In the genomic region with DNA sequence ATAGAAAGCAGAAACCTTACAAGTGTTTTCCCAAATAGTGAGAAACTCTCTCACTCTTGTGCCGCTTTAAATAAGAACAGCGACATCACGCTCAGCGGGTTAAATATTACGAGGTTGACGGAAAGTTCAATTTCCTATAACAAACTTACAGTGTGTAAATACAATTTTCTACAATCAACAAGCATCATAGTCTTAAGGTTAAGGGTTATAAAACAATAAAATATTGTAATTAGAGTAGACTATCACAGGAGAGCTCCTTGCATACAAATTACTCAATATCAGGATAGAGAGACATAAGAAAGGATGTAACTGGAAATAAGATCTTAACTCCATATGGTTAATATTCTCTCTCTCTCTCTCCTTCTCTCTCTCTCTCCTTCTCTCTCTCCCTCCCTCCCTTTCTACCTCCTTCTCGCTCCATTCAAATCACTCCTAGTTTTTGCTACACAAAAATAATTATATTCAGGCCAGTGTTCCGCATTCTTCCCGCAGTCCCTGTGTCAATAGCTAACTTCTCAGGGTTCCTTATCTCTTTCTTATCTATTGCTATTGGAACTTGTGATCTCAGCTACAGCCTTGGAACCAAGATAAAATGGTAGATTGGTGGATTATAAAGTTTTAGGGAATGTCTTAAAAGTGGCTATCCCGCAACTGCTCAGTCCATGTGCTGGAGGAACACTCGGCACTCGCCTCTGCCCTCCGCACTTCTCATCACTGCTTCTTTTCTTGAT, we compare ENCODE assay signal across 21 mouse cellular contexts. TPM values are rescaled to one million over a fixed set of nuclear protein-coding genes. Genes with fewer than 3 reads are reported as not detected.
A peak's percentile ranks its signal among the peaks of the same experiment; 100 is the strongest.
DNase-seq lines count a peak whose midpoint lies in the region; ATAC-seq and TF ChIP-seq lines count a peak whose summit lies in the region.
"Had no signal": no experiment of that assay in that cellular context is flagged by ENCODE, and none has a peak within 500 bp of the region (broad histone marks: within the 10 kb centered on the region; RNA-seq: fewer than 3 reads in every experiment).

No protein-coding gene starts in this region.

- WGBS in intestine, embryonic 15.5 days = 62% methylated on average over 13 of the region's 13 CpGs
- WGBS in intestine, embryonic 16.5 days = 64% methylated on average over 13 of the region's 13 CpGs
- 37% methylated on average over 13 of the region's 13 CpGs for WGBS in intestine, postnatal 0 days
- WGBS in small intestine, adult 2 months = 24% methylated on average over 13 of the region's 13 CpGs
- WGBS in cerebellum, adult 2 months = 94% methylated on average over 13 of the region's 13 CpGs

- H3K27me3 ChIP-seq in intestine, embryonic 15.5 days (replicated peaks) = no peaks in the 10 kb centered on the region
- H3K27me3 ChIP-seq in intestine, embryonic 16.5 days (replicated peaks; ENCODE audit: control insufficient read depth, insufficient read depth, low read length) = no peaks in the 10 kb centered on the region
- no peaks in the 10 kb centered on the region for H3K27me3 ChIP-seq in intestine, postnatal 0 days (replicated peaks; ENCODE audit: control insufficient read depth, insufficient read depth, low read length)
- no peaks in the 10 kb centered on the region for H3K27me3 ChIP-seq in small intestine, adult 2 months (ENCODE audit: control insufficient read depth, insufficient read depth, low read length)
- no peaks in the 10 kb centered on the region; the same call in 1 of the 2 replicates for H3K27me3 ChIP-seq in cerebellum, adult 2 months (ENCODE audit: control insufficient read depth, insufficient read depth, low read length)
- H3K27me3 ChIP-seq: Patski had no signal

- no peaks in the 10 kb centered on the region for H3K4me1 ChIP-seq in intestine, embryonic 15.5 days (replicated peaks)
- no peaks in the 10 kb centered on the region for H3K4me1 ChIP-seq in intestine, embryonic 16.5 days (ENCODE audit: control insufficient read depth, insufficient read depth, low read length)
- H3K4me1 ChIP-seq in intestine, postnatal 0 days (replicated peaks; ENCODE audit: control insufficient read depth, insufficient read depth, low read length) = peaks cover 2% of the 10 kb centered on the region; the same call in 1 of the 2 replicates
- H3K4me1 ChIP-seq in small intestine, adult 2 months (ENCODE audit: control insufficient read depth, insufficient read depth, insufficient read length, low read length) = peaks cover 7% of the 10 kb centered on the region; the same call in 1 of the 2 replicates
- H3K4me1 ChIP-seq in cerebellum, adult 2 months (ENCODE audit: control insufficient read depth, insufficient read depth, low read length) = no peaks in the 10 kb centered on the region

- H3K4me2 ChIP-seq in intestine, embryonic 15.5 days (replicated peaks) = 0 out of 2 replicates have a peak overlapping the region, but pooled peaks have one; percentile 12
- H3K4me2 ChIP-seq in intestine, embryonic 16.5 days (ENCODE audit: low read depth, low read length) = 0 out of 2 replicates have a peak overlapping the region, but pooled peaks have one; percentile 16
- H3K4me2 ChIP-seq in intestine, postnatal 0 days (replicated peaks; ENCODE audit: low read depth) = peak overlapping the region; percentile 17; the same call in 1 of the 2 replicates

- DNase-seq in thymus, postnatal 10 days (ENCODE audit: low spot score in 2 of 2) = no peak
- DNase-seq in spleen, adult 18-20 months = no peak
- no peak for DNase-seq in cerebellum, adult 9-10 months
- no peak for DNase-seq in cerebellum, adult 2 months
- DNase-seq: adrenal gland, adult 2 months; adrenal gland, adult 8-10 months; adrenal gland, postnatal 10 days; adrenal gland, postnatal 14 days; adrenal gland, postnatal 25 days; adrenal gland, postnatal 36 days; B cell, adult 2 months; cerebellum, adult 11 months; cerebellum, adult 11-12 months had no signal

- no peaks in the 10 kb centered on the region for H3K36me3 ChIP-seq in intestine, embryonic 15.5 days
- H3K36me3 ChIP-seq in intestine, embryonic 16.5 days (ENCODE audit: control insufficient read depth, insufficient read depth, low read length) = no peaks in the 10 kb centered on the region
- H3K36me3 ChIP-seq in intestine, postnatal 0 days (ENCODE audit: control insufficient read depth, insufficient read depth) = no peaks in the 10 kb centered on the region
- no peaks in the 10 kb centered on the region for H3K36me3 ChIP-seq in small intestine, adult 2 months (ENCODE audit: control insufficient read depth, insufficient read depth, low read length)
- H3K36me3 ChIP-seq: G1E had no signal

- peak; percentile 84 for ATAC-seq in intestine, embryonic 15.5 days
- peak; percentile 85 for ATAC-seq in intestine, embryonic 16.5 days
- ATAC-seq in intestine, postnatal 0 days = peak; percentile 65
- ATAC-seq: activated CD4-positive, CD25-positive, alpha-beta regulatory T cell, adult 4 months; CD4-positive, CD25-positive, alpha-beta regulatory T cell, adult 4 months; Patski had no signal

- H3K27ac ChIP-seq in intestine, embryonic 15.5 days = peak overlapping the region; percentile 49; the same call in 1 of the 2 replicates
- peak overlapping the region; percentile 68 for H3K27ac ChIP-seq in intestine, embryonic 16.5 days (ENCODE audit: low read length)
- peak overlapping the region; percentile 1; the same call in 1 of the 2 replicates for H3K27ac ChIP-seq in intestine, postnatal 0 days (ENCODE audit: low read depth, low read length)
- H3K27ac ChIP-seq in small intestine, adult 2 months (ENCODE audit: insufficient read depth, low read depth, low read length) = peak overlapping the region; percentile 64
- no peak overlapping the region for H3K27ac ChIP-seq in cerebellum, adult 2 months (ENCODE audit: insufficient read depth, low read length)

- H3K9me3 ChIP-seq in intestine, embryonic 15.5 days = no peaks in the 10 kb centered on the region
- H3K9me3 ChIP-seq in intestine, embryonic 16.5 days (ENCODE audit: control insufficient read depth, low read length) = no peaks in the 10 kb centered on the region
- H3K9me3 ChIP-seq in intestine, postnatal 0 days (ENCODE audit: control insufficient read depth) = no peaks in the 10 kb centered on the region
- H3K9me3 ChIP-seq: G1E had no signal

- TF ChIP-seq POLR2A in small intestine, adult 2 months (IDR thresholded peaks at IDR 0.05; ENCODE audit: low read depth, low read length) = no peak
- TF ChIP-seq POLR2A in cerebellum, adult 2 months (IDR thresholded peaks at IDR 0.05; ENCODE audit: borderline replicate concordance, insufficient read depth, low read length) = no peak

- TF ChIP-seq CTCF in intestine, postnatal 0 days (IDR thresholded peaks at IDR 0.05; ENCODE audit: low read depth) = 0 out of 2 replicates have a peak, but pooled peaks have one; percentile 4
- no peak for TF ChIP-seq CTCF in small intestine, adult 2 months (IDR thresholded peaks at IDR 0.05; ENCODE audit: extremely low read depth, insufficient read length, insufficient replicate concordance, low read depth, low read length)
- TF ChIP-seq CTCF in cerebellum, adult 2 months (IDR thresholded peaks at IDR 0.05; ENCODE audit: borderline replicate concordance, insufficient read depth, low read depth, low read length) = no peak

- no peak overlapping the region for H3K4me3 ChIP-seq in intestine, embryonic 15.5 days (replicated peaks)
- H3K4me3 ChIP-seq in intestine, embryonic 16.5 days (ENCODE audit: low read length) = no peak overlapping the region
- H3K4me3 ChIP-seq in intestine, postnatal 0 days (ENCODE audit: low read depth, low read length) = no peak overlapping the region
- no peak overlapping the region for H3K4me3 ChIP-seq in small intestine, adult 2 months (ENCODE audit: low read depth, low read length)
- no peak overlapping the region for H3K4me3 ChIP-seq in cerebellum, adult 2 months (replicated peaks; ENCODE audit: insufficient read depth, low read depth, low read length)

- H3K9ac ChIP-seq in intestine, embryonic 15.5 days = no peak overlapping the region
- no peak overlapping the region for H3K9ac ChIP-seq in intestine, embryonic 16.5 days (ENCODE audit: low read depth, low read length)
- H3K9ac ChIP-seq in intestine, postnatal 0 days (ENCODE audit: low read depth, low read length) = no peak overlapping the region

RNA-seq across cellular contexts. Expression of a gene that starts 16.5 kb away (rescaled TPM):
- 57.7 and 62.4 TPM in 2 replicates for polyA plus RNA-seq in intestine, embryonic 15.5 days (2015; fragmentation: Nextera tagmentation; extraction: Ambion mirVana)
- 45.8 and 54.8 TPM in 2 replicates for polyA plus RNA-seq in intestine, embryonic 16.5 days (2015; fragmentation: Nextera tagmentation; extraction: Ambion mirVana)
- polyA plus RNA-seq in intestine, postnatal 0 days (2015; fragmentation: Nextera tagmentation; extraction: Ambion mirVana) = 32.8 and 37.9 TPM in 2 replicates
- polyA plus RNA-seq in small intestine, adult 2 months (2012; rRNA removed) = 133 and 257 TPM in 2 replicates
- polyA plus RNA-seq in cerebellum, adult 2 months (2012; rRNA removed) = 24.5 and 26.9 TPM in 2 replicates
- polyA plus RNA-seq: G1E had no signal
